Mouse (Mus musculus) C2C12 (cell line): Measurements from ENCODE around the gene Kcnv2.

ENCODE experiments used
- CEBPB ChIP-seq: IDR thresholded peaks from one replicate; pipeline ENCODE4 v1.6.1; 2011; ENCODE audit warnings: low read depth, mild to moderate bottlenecking, control low read depth, moderate library complexity
- CTCF ChIP-seq: IDR thresholded peaks from one replicate; pipeline ENCODE4 v1.5.1; 2011; ENCODE audit not compliant: control insufficient read depth, insufficient read depth, insufficient read length
- MAX ChIP-seq: IDR thresholded peaks from one replicate; pipeline ENCODE4 v1.6.1; 2011; ENCODE audit warnings: mild to moderate bottlenecking, control low read depth
- MYOD1 ChIP-seq: IDR thresholded peaks from one replicate; pipeline ENCODE4 v1.6.1; 2011; ENCODE audit warnings: low read depth; ENCODE audit not compliant: control insufficient read depth, insufficient read length
- USF1 ChIP-seq: IDR thresholded peaks from one replicate; pipeline ENCODE4 v1.6.1; 2011; ENCODE audit warnings: low read depth, mild to moderate bottlenecking, control low read depth, moderate library complexity

- no peak for TF ChIP-seq CEBPB
- TF ChIP-seq MAX = no peak
- TF ChIP-seq USF1 = no peak
- TF ChIP-seq CTCF = no peak
- TF ChIP-seq MYOD1 = no peak
Measured at GRCm38 (mm10) chr19:27332207-27332794, 9.9 kb downstream of the Kcnv2 start.
